Mouse (Mus musculus) heart, adult 2 months (tissue): ENCODE measurements around the gene Tenm3.

ENCODE experiments used
- CTCF ChIP-seq: fragments of 200-600 bp; IDR thresholded peaks from 2 replicates; pipeline ENCODE4 v1.8.1; 2022; ENCODE audit warnings: antibody characterized with exemption, mild to moderate bottlenecking, moderate library complexity
- EP300 ChIP-seq: fragments of 200-500 bp; IDR thresholded peaks from 2 replicates; pipeline ENCODE4 v1.6.1; 2011; ENCODE audit warnings: low read depth, low read length, control low read depth; ENCODE audit not compliant: insufficient read depth
- POLR2A ChIP-seq: fragments of 200-500 bp; IDR thresholded peaks from 2 replicates; pipeline ENCODE4 v1.6.1; 2011; ENCODE audit warnings: mild to moderate bottlenecking, low read depth, low read length, control low read depth; ENCODE audit not compliant: insufficient read depth

DNA sequence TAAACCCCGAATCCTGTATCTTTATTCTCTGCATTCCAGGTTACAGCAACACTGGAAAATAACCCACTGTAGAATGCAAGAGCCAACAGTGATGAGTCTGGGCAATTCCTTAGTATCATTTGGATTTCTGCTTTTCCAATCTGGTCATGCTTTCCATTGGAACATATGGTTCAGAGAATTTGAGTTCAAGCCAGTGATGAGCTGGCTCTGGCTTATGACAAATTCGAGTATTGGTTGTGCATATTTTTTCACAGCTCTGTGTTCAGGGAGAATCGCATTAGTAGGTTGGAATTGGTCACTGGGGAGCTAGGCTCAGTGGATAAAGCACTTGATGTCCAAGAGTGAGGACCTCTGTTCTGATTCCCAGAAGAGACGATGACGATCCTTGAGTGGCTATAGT is 36.8 kb upstream of the Tenm3 start:
- TF ChIP-seq CTCF (no peak), POLR2A (no peak), EP300 (no peak)
